Mouse (Mus musculus) thymus, adult 2 months (tissue): ENCODE data around the gene Map1s. TPM values are rescaled to one million over a fixed set of nuclear protein-coding genes. Genes with fewer than 3 reads are reported as not detected.

Source experiments
- DNase-seq: peaks from one replicate; pipeline ENCODE4 v3.0.0; 2021
- H3K27ac ChIP-seq: fragments of 200-500 bp; 2 replicates; pipeline ENCODE4 v1.5.1; 2012; ENCODE audit warnings: low read length, control low read depth; ENCODE audit not compliant: control insufficient read depth, insufficient read depth
- H3K27me3 ChIP-seq: fragments of 200-500 bp; 2 replicates; pipeline ENCODE4 v1.6.1; 2012; ENCODE audit warnings: mild to moderate bottlenecking, low read length, moderate library complexity, mixed read lengths; ENCODE audit not compliant: control insufficient read depth, insufficient read depth
- H3K36me3 ChIP-seq: fragments of 200-500 bp; 2 replicates; pipeline ENCODE4 v1.6.1; 2012; ENCODE audit warnings: mild to moderate bottlenecking, low read length, moderate library complexity; ENCODE audit not compliant: control insufficient read depth, insufficient read depth
- H3K4me1 ChIP-seq: fragments of 200-500 bp; replicated peaks from 2 replicates; pipeline ENCODE4 v1.6.1; 2012; ENCODE audit warnings: low read length; ENCODE audit not compliant: control insufficient read depth, insufficient read depth
- H3K4me3 ChIP-seq: fragments of 200-500 bp; 2 replicates; pipeline ENCODE4 v1.5.1; 2012; ENCODE audit warnings: mild to moderate bottlenecking, low read length, control low read depth, moderate library complexity; ENCODE audit not compliant: control insufficient read depth, insufficient read depth
- CTCF ChIP-seq: fragments of 200-500 bp; IDR thresholded peaks from 2 replicates; pipeline ENCODE4 v1.5.1; 2012; ENCODE audit warnings: mild to moderate bottlenecking, control low read depth, low read length, moderate library complexity, borderline replicate concordance; ENCODE audit not compliant: control insufficient read depth, poor library complexity, insufficient read depth; ENCODE audit errors: extremely low read depth
- POLR2A ChIP-seq: fragments of 200-500 bp; IDR thresholded peaks from 2 replicates; pipeline ENCODE4 v1.6.1; 2012; ENCODE audit warnings: mild to moderate bottlenecking, low read length, control low read depth, moderate library complexity; ENCODE audit not compliant: control insufficient read depth, poor library complexity, insufficient read depth; ENCODE audit errors: extremely low read depth
- WGBS: fragments of 180-500 bp; shearing (Covaris S2); methylation state at CpG from one replicate; pipeline ENCODE4 v1.1.7; 2018; 5-methylcytosine and 5-hydroxymethylcytosine counted together
- polyA plus RNA-seq: library from polyadenylated mRNA; depleted of rRNA; stranded (reverse); fragments of >200 nt; gene quantifications from 2 replicates; pipeline ENCODE4 v1.2.3, GENCODE M21; 2012

Map1s gene
- polyA plus RNA-seq, 1 experiment, result 145 TPM

DNA sequence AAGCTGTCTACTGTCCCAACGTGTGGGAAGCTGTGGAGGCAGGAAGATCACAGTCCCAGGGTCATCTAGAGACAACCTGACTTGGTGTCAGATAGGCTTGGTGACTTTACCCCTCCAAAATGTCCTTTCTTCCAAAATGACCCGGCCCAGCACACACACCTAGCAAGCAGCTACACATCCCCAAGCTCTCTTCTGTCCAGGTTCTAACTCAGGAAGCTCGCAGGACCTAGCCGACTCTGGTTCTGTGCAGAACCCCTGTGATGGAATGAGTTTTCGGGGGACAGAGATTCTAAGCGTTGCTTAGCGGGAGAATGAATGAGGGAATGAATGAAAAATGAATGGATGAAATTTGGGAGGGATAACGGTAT, 285 bp upstream of the Map1s start:
- Histone ChIP-seq H3K4me1 (peaks cover 10% of the 10 kb centered on the region), H3K4me3 (peak overlapping the region; percentile 64), H3K27ac (peak overlapping the region; percentile 30; the same call in 1 of the 2 replicates), H3K27me3 (no peaks in the 10 kb centered on the region), H3K36me3 (no peaks in the 10 kb centered on the region)
- TF ChIP-seq CTCF (no peak), POLR2A (no peak)
- WGBS, result 4% methylated on average over 8 of the region's 8 CpGs
- no peak for DNase-seq

DNA sequence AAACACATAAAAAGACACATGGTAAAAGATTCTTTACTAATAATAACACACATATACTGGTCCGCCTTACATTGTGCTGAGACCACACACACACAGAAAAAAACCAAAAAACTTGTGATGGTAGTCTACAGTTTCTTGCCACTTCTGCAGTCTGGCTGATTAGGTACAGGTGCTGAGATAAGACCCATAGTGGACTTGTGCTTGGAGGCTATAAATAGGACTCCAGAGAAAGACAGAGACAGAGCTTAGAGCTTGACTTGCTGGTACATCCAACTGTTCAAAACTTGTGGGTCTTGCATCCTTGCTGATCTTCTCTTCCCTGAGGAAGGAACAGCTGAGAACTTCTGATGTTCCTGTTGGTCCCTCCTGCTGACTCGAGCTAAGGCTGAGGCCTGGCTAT, 1.8 kb downstream of the Map1s start:
- H3K4me1 ChIP-seq, result peaks cover 10% of the 10 kb centered on the region
- TF ChIP-seq POLR2A (no peak), CTCF (no peak)
- H3K4me3 ChIP-seq, result no peak overlapping the region
- no peak for DNase-seq
- H3K27me3 ChIP-seq, result no peaks in the 10 kb centered on the region
- no peak overlapping the region for H3K27ac ChIP-seq
- H3K36me3 ChIP-seq, result no peaks in the 10 kb centered on the region
- 86% methylated on average over 2 of the region's 2 CpGs for WGBS

DNA sequence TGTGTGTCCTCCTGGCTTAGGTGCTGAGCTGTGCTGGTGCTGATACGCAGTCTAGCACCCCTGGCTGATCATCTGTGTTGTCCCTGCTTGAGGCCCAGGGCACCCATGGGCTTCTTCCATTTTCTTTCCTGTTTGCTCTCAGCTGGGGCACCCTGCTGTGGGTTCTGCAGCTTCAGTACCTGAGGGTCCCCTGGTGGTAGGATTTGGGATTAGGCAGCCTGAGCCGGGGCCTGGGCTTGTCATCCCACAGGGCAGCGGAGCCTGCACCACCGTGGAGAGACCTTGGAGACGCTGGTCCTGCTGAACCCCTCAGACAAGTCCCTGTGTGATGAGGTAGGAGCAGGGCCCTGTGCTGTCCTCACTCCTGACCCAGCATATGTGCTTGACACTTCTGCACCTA, 5.9 kb downstream of the Map1s start:
- DNase-seq, result no peak
- no peaks in the 10 kb centered on the region for H3K27me3 ChIP-seq
- 91% methylated on average over 5 of the region's 5 CpGs for WGBS
- no peak overlapping the region for H3K4me3 ChIP-seq
- H3K4me1 ChIP-seq, result peaks cover 4% of the 10 kb centered on the region
- H3K27ac ChIP-seq, result no peak overlapping the region
- TF ChIP-seq POLR2A, result no peak
- TF ChIP-seq CTCF, result no peak
- H3K36me3 ChIP-seq, result peaks cover 18% of the 10 kb centered on the region

DNA sequence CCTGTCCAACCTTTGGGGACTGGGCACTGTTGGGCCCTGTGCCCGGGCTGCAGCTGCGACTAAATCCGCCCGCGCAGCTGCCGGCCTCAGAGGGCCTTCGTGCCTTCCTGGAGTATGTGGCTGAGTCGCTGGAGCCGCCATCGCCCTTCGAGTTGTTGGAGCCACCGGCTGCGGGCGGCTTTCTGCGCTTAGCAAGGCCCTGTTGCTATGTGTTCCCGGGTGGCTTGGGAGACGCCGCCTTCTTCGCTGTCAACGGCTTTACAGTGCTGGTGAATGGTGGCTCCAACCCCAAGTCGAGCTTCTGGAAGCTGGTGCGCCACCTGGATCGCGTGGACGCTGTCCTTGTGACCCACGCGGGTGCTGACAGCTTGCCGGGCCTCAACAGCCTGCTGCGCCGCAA, 7.2 kb downstream of the Map1s start:
- no peak for DNase-seq
- H3K36me3 ChIP-seq, result peaks cover 22% of the 10 kb centered on the region

DNA sequence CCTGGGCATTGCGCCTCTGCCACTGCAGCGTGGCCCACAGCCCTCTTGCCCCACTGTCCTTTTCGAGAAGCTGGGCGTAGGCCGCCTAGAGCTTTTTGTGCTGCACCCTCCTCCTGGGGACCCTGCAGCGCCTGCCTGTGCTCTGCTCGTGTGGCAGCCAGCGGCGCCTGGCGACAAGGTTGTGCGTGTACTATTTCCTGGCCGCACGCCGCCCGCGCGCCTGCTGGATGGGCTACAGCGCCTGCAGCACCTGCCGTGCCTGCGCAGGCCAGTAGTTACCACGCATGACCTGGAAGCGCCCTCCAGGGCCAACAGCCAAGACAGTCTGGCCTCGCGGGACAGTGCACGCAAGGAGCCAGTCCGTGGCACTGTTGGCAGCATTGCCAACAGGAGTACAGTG, 7.8 kb downstream of the Map1s start:
- Histone ChIP-seq H3K4me3 (no peak overlapping the region), H3K27me3 (no peaks in the 10 kb centered on the region), H3K4me1 (no peaks in the 10 kb centered on the region), H3K36me3 (peaks cover 22% of the 10 kb centered on the region), H3K27ac (no peak overlapping the region)
- WGBS, result 96% methylated on average over 26 of the region's 26 CpGs
- DNase-seq, result no peak
- no peak for TF ChIP-seq POLR2A
- TF ChIP-seq CTCF, result no peak

More for the DNA sequence above, 7.2 kb downstream of the Map1s start:
- no peaks in the 10 kb centered on the region for H3K27me3 ChIP-seq
- no peaks in the 10 kb centered on the region for H3K4me1 ChIP-seq
- H3K4me3 ChIP-seq, result no peak overlapping the region
- 97% methylated on average over 30 of the region's 30 CpGs for WGBS
- H3K27ac ChIP-seq, result no peak overlapping the region
- no peak for TF ChIP-seq POLR2A
- TF ChIP-seq CTCF, result no peak

DNA sequence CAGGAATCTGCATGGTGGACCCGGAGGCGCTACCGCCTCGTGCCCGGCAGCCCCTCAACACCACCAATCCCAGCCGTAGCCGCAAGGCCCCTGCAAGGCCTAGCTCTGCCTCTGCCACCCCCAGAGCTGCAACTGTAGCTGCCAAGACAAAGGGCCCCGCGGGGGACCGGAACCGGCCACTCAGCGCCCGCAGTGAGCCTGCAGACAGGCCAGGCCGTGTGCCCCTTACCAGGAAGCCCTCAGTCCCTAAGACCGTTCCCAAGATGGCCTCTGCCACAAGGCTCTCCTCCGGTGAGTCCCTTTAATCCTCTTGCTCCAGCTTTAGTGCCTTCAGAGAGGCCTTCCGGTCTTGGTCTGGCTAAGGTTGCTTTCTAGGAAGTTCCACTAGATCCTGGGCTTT, 9.0 kb downstream of the Map1s start:
- WGBS, result 96% methylated on average over 16 of the region's 17 CpGs
- Histone ChIP-seq H3K4me1 (no peaks in the 10 kb centered on the region), H3K27ac (no peak overlapping the region), H3K36me3 (peaks cover 22% of the 10 kb centered on the region), H3K4me3 (no peak overlapping the region), H3K27me3 (no peaks in the 10 kb centered on the region)
- no peak for DNase-seq
- no peak for TF ChIP-seq CTCF
- no peak for TF ChIP-seq POLR2A
